Mouse (Mus musculus) thymus, postnatal 0 days (tissue): ENCODE results near the gene Hdc. TPM values are rescaled to one million over a fixed set of nuclear protein-coding genes. Genes with fewer than 3 reads are reported as not detected.

Source experiments
- DNase-seq: peaks from one replicate; pipeline ENCODE4 v3.0.0-alpha.2; 2015; ENCODE audit warnings: low spot score
- polyA plus RNA-seq: library from polyadenylated mRNA; unstranded; fragments of >200 nt; fragmentation: Nextera tagmentation; extraction: Ambion mirVana; gene quantifications from 2 replicates; pipeline ENCODE4 v1.2.1, GENCODE M21; 2015

Gene Hdc
- polyA plus RNA-seq, 1 experiment from 2014 or later, result 13.3 TPM

DNA sequence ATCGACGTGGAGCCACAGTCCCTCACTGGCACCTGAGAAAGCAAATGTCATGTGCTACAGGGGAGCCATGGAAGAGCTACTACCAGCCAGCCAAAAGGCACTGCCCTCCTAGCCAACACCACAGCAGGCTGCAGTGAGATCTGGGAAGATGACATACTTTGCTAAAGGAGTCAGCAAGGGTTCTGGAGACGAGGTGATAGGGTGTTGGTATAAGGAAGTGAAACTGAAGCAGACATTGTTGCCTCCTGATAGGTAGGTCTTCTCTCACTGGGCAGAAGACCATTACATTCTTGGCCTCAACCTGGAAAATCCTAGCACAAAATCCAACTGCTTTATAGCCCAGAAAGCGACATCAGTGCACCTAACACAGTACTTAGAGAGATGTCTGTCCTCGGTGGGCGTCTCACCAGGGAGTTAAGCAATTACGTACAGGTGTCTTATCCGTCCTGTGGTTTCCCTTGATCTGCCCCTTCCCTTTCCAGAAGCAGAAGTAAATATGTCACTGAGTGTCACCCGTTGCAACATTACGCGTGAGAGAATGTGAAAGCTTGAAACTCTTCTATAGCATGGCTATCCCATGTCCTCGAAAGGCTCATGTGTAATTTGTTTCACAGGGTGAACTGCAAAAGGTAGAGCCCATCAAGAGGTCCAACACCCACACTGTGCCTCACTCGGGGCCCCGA, 17.0 kb downstream of the Hdc start:
- no peak for DNase-seq

GRCm38 (mm10) chr2:126600533-126600932, 18.6 kb downstream of the Hdc start:
- no peak for DNase-seq

DNA sequence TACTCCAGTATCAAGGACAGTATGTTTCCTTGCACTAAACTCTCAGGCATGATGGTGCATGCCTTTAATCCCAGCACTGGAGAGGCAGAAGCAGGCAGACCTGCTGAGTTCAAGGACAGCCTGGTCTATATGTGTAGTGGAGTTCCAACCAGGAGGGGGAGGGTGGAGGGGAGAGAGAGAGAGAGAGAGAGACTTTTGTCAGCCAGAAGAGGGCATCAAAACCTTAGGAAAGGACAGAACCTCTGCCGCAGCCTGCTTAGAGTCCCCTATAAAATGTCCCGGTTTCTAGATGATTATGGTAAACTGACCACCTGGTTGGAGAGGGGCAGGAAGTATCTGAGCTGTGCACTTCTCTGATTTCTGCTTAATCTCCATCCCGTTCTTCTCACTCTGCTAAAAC, 20.1 kb downstream of the Hdc start:
- DNase-seq, result peak; percentile 44

GRCm38 (mm10) chr2:126598359-126598758, 20.7 kb downstream of the Hdc start:
- no peak for DNase-seq

DNA sequence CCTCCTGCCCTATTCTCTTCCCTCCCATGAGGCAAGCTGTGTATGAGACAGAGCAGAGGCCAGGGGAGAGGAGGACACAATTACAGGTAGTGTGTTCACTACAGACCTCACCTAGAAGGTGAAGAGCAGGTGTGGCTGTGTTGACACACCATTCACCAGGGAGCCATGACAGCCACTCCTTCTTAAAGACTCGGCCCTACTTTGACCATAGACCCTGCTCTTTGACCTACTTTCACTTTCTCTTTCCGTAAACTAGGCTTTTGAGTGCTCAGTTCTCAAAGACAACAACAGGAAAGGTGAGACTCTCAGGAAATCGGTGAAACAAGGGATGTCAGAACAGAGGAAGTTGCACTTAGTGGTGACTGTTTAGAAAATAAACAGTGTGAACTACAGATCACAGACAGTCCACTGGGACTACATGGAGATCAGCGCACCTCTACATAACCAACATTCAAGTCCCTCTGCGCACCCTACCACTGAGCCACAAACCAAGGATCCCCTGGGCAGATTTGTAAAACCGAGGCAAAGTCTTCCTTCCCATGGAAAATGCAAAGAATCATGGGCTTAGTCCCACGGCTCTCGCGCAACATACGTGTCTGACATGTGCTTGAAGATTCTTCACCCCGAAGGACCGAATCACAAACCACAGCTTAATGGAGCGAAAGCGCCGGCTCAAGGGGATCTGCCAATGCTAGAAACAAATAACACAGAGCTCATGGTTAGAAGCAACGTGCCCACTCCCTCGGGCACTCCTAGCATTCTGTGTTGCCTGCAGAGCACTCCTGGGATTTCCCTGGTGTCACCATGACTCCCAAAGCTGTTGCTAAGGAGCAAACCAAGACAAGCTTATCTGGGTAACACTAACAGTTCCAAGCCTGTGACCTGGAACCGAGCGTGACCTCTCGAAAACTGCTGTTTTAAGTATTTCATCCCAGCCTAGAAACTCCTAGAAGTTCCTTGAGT, 21.5 kb downstream of the Hdc start:
- peak; percentile 64 for DNase-seq

DNA sequence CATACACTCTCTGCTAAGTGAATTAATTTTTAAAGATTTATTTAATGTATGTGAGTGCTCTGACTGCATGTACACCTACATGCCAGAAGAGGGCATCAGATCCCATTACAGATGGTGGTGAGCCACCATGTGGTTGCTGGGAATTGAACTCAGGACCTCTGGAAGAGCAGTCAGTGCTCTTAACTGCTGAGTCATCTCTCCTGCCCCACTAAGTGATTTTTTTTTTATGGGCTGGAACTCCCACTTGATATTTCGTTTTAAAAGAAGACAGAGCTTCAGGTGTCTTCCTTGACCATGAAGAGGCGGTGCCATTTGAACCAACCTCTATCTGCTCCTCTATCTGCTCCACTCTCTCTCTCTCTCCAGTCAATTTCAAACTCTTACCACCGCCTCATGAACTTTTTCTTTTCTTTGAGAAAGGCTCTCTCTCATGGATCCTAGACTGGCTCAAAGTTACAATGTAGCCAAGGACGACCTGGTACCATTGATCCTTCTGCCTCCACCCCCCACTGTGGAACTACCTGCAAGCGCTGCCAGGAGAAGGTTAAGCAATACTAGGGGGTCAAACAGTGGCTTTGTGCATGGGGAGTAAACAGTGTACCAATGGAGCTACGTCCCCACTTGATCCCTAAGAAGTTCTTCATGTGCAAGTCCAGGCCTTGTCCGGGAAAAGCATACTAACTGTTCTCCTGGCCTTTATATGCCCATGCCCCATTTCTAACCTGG, 22.6 kb downstream of the Hdc start:
- no peak for DNase-seq

DNA sequence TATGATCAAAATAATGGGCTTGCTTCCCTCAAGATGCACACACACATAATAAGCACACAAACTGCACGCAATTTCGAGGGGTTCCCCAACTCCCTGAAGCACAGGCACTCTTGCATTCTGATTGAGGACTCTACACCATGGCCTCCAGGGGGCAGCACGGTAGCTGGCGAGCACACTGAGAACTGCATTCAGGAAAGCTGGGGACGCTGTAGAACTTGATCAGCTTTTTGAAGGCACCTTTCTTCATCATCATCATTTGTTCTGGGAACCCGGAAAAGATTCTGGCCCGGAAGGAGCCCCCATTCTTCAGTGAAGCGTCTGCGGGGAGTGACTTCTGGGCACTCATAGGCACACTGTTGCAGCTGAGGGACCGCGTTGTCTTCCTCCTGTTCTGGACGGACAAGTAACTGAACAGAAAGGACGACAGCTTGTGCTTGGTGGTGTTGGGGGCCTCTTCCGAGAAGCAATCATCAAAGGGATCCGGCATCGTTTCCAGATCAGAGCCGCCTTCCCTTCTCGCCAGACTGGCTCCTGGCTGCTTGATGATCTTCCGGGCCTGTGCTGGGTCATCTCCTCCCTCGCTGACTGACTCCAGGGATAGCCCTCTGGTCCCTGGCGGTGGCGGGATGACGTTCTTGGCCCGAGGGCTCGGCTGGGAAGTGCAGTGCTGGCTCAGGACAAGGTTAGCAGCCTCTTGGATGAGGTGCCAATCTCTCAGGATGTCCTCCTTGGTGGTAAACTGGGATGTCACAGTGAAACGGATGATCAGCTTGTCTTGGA, 25.1 kb downstream of the Hdc start:
- DNase-seq, result peak; percentile 89

- DNase-seq, result no peak
These were observed 27.8 kb downstream of the Hdc start for GRCm38 (mm10) chr2:126591304-126591703.

GRCm38 (mm10) chr2:126587468-126587867, 31.6 kb downstream of the Hdc start:
- no peak for DNase-seq

GRCm38 (mm10) chr2:126584621-126585369, 34.3 kb downstream of the Hdc start:
- no peak for DNase-seq

DNA sequence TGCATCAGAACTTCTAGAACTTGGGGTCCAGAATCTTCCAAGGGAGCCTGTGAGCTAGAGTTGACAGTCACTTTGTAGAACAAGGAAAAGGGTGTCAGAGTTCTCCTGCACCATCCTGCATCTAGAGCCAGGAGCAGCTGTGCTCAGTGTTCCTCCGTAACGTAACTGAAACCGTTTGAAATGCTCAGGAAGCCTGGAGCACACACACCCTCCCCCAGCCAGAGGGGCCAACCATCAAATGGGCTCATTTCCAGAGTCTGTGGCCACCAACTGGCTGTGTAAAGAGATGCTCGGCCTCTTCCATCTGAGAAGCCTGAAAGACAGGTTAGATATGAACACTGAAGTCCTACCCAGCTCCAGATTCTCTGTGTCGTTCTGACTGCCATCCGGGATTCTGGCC, 35.1 kb downstream of the Hdc start:
- no peak for DNase-seq

GRCm38 (mm10) chr2:126579282-126579681, 39.8 kb downstream of the Hdc start:
- DNase-seq, result no peak

- DNase-seq, result no peak
These were observed 41.7 kb downstream of the Hdc start for GRCm38 (mm10) chr2:126577362-126577761.

- no peak for DNase-seq
These were observed 43.5 kb downstream of the Hdc start for GRCm38 (mm10) chr2:126575391-126576176.

DNA sequence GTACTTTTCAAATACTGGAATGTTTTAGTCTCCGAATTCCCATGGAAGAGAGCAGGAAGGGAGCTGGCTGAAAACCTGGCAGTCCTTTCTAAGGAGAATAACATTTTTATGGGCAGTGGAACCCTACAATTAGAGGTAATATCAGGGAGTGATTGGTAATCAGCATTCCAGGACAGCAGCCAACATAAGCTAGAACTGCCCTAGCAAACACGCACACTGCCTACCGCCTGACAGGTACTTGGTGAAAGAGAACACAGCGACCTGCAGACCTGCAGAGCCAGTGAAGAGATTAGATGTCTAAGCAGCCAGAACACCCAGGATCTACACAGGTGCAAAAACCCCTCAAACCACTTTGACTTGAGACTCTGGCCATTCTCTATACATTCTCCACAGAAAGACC, 46.4 kb downstream of the Hdc start:
- no peak for DNase-seq

DNA sequence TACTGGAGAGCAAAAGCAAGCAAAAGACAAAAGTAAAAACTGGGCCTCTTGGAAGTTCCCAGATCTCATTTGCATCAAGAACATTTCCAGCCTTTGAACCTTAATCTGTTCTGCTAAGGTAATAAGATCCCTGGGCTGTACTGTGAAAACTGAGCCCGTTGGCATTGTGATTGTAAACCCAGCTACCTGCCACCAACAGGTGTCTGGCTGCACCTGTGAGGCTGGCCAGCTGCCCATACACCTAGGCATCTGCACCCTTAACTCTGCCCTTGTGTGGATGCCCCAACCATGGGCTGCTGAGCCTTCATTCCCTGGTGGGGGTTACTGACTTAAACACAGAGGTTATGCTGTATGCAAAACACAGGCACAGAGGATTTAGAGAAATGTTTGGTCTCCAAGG, 46.9 kb downstream of the Hdc start:
- no peak for DNase-seq

GRCm38 (mm10) chr2:126563411-126564105, 55.5 kb downstream of the Hdc start:
- DNase-seq, result no peak

DNA sequence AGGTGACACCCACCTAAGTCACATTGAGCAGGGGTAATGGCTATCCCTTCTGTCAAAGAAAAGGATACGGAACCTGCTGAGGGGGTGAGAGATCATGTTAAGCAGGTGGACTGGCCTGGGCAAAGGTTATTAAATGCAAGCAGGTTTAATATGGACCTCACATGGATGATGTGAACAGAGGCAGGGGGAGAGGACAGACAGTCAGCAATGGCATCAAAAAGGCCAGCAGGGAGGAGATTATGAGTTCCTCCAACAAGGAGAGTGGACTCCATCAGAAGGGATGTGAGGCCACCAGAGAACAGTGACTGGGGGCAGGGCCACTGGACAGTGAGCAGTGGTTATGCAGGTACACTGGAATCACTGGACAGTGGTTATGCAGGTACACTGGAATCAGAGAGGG, 59.0 kb downstream of the Hdc start:
- DNase-seq, result no peak

DNA sequence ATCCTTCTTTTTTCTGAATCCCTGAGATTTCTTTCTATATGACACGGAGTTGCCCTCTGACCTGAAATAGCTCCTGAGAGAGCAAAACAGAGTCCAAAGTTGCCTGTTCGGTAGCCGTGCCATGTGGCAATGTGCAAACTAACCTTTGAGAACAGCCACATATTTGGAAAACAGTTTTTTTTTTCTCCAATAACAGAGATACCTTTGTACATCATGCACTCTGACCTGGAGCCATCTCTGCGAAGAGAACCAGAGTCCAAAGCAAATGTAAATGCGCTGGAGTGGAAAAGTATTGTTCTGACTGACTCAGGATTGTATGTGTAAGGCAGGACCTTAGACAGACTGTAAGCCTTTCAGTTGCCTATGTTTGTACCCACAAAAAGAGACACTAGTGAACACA, 63.6 kb downstream of the Hdc start:
- DNase-seq, result no peak
